Mouse (Mus musculus) ES-Bruce4 (cell line): ENCODE data around the gene Palm3. TPM values are rescaled to one million over a fixed set of nuclear protein-coding genes. Genes with fewer than 3 reads are reported as not detected.

Experiments
- H3K27ac ChIP-seq: 2 replicates; pipeline ENCODE4 v1.5.1; 2012; ENCODE audit warnings: low read length, inconsistent platforms; ENCODE audit not compliant: insufficient read depth
- H3K27me3 ChIP-seq: 2 replicates; pipeline ENCODE4 v1.6.1; 2012; ENCODE audit warnings: mild to moderate bottlenecking, low read length, inconsistent platforms; ENCODE audit not compliant: control insufficient read depth, poor library complexity, insufficient read depth, severe bottlenecking
- H3K36me3 ChIP-seq: 2 replicates; pipeline ENCODE4 v1.6.1; 2012; ENCODE audit warnings: inconsistent platforms, mild to moderate bottlenecking, low read length, moderate library complexity; ENCODE audit not compliant: control insufficient read depth, poor library complexity, insufficient read depth, severe bottlenecking
- H3K4me1 ChIP-seq: one replicate; pipeline ENCODE4 v1.8.1; 2011; ENCODE audit warnings: low read length; ENCODE audit not compliant: control insufficient read depth, insufficient read depth
- H3K4me3 ChIP-seq: 2 replicates; pipeline ENCODE4 v1.5.1; 2011; ENCODE audit warnings: low read depth, mild to moderate bottlenecking, low read length
- H3K9ac ChIP-seq: 2 replicates; pipeline ENCODE4 v1.6.1; 2012; ENCODE audit warnings: low read depth, mild to moderate bottlenecking, inconsistent platforms; ENCODE audit not compliant: poor library complexity, severe bottlenecking
- H3K9me3 ChIP-seq: replicated peaks from 2 replicates; pipeline ENCODE4 v1.6.1; 2012; ENCODE audit warnings: mild to moderate bottlenecking, low read length, inconsistent platforms; ENCODE audit not compliant: control insufficient read depth, poor library complexity, insufficient read depth, severe bottlenecking
- CTCF ChIP-seq: IDR thresholded peaks from one replicate; pipeline ENCODE4 v1.8.1; 2011; ENCODE audit warnings: low read depth, low read length
- EP300 ChIP-seq: IDR thresholded peaks from 2 replicates; pipeline ENCODE4 v1.6.1; 2011; ENCODE audit warnings: low read depth, low read length; ENCODE audit not compliant: insufficient read depth
- POLR2A ChIP-seq: IDR thresholded peaks from one replicate; pipeline ENCODE4 v1.8.1; 2011; ENCODE audit warnings: low read length; ENCODE audit not compliant: insufficient read depth
- polyA plus RNA-seq: library from polyadenylated mRNA; stranded (reverse); fragments of >200 nt; gene quantifications from 2 replicates; pipeline ENCODE4 v1.2.4, GENCODE M21; 2011; ENCODE audit warnings: low read depth; ENCODE audit not compliant: missing spikeins, insufficient read depth, insufficient read length

The Palm3 gene
- polyA plus RNA-seq, 1 experiment = 62.8 TPM

DNA sequence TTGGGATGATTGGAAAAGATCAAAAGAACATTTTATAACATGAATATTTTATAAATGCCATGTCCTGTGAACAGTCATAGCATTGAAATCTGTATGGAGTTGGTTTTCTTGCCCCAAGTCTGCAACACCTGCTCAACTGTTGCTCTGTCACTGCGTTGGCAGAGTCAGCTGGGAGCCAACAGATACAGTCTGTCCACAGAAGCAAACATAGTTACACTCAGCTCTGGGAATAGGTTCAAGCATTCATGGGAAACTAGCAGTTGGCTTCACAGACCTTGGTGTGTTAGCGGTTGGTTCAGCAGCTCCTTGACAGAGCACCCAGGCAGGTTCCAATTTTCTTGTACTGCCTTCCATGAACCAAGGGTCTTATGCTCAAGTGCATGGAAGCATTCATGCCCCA lies 49.4 kb downstream of the Palm3 start:
- H3K4me1 ChIP-seq = peaks cover 7% of the 10 kb centered on the region
- H3K9ac ChIP-seq = no peak overlapping the region
- H3K9me3 ChIP-seq = no peaks in the 10 kb centered on the region
- no peak overlapping the region for H3K4me3 ChIP-seq
- H3K27ac ChIP-seq = no peak overlapping the region
- TF ChIP-seq CTCF = no peak
- TF ChIP-seq POLR2A = no peak
- no peak for TF ChIP-seq EP300
- no peaks in the 10 kb centered on the region for H3K27me3 ChIP-seq
- no peaks in the 10 kb centered on the region for H3K36me3 ChIP-seq

DNA sequence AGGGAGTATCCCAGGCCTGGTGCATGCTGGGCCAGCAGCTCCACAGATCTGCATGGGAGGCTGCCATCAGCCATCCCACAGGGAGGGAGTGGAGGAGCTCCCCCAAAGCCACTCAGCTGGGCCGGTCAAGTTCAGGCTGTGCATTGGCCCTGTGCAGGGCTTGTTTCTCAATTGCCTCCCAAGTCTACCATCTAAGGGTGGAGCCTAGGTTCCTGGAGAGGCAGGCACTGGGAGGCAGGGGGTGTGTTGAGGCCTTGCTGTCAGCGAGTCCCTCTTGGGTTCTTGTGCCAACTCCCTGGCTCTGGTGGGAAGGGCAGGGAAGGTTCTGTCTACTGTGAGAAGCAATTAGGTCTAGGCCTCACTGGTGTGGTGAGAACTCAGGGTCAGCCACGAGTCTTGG lies 50.6 kb downstream of the Palm3 start:
- Histone ChIP-seq H3K9me3 (no peaks in the 10 kb centered on the region), H3K27ac (no peak overlapping the region), H3K4me3 (no peak overlapping the region)

DNA sequence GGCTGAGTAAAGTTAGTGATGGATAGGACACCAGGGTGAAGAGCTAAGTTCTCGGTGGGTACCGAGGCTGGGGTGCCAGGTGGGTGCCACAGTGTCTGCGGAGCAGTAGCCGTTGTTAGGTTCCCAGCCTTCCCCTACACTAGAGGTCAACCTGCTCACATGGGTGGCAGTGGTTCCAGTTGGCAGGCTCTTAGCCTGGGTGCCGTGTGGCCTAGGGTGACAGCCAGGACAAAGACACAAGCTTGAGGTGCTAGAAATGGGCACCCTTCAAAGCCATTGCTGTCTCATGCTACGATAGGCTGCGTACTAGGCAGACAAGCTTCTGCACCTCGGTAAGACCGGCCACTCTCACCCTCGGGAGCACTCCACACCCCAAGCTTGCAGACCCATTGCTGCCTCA lies 51.0 kb downstream of the Palm3 start:
- Histone ChIP-seq H3K4me3 (no peak overlapping the region), H3K4me1 (peaks cover 7% of the 10 kb centered on the region), H3K27ac (no peak overlapping the region), H3K27me3 (no peaks in the 10 kb centered on the region), H3K36me3 (no peaks in the 10 kb centered on the region), H3K9me3 (no peaks in the 10 kb centered on the region), H3K9ac (no peak overlapping the region)
- TF ChIP-seq EP300 (no peak), POLR2A (no peak), CTCF (no peak)

More for the DNA sequence above, 50.6 kb downstream of the Palm3 start:
- no peak overlapping the region for H3K9ac ChIP-seq
- no peaks in the 10 kb centered on the region for H3K27me3 ChIP-seq
- TF ChIP-seq EP300 (no peak), POLR2A (no peak), CTCF (no peak)
- peaks cover 7% of the 10 kb centered on the region for H3K4me1 ChIP-seq
- H3K36me3 ChIP-seq = no peaks in the 10 kb centered on the region

DNA sequence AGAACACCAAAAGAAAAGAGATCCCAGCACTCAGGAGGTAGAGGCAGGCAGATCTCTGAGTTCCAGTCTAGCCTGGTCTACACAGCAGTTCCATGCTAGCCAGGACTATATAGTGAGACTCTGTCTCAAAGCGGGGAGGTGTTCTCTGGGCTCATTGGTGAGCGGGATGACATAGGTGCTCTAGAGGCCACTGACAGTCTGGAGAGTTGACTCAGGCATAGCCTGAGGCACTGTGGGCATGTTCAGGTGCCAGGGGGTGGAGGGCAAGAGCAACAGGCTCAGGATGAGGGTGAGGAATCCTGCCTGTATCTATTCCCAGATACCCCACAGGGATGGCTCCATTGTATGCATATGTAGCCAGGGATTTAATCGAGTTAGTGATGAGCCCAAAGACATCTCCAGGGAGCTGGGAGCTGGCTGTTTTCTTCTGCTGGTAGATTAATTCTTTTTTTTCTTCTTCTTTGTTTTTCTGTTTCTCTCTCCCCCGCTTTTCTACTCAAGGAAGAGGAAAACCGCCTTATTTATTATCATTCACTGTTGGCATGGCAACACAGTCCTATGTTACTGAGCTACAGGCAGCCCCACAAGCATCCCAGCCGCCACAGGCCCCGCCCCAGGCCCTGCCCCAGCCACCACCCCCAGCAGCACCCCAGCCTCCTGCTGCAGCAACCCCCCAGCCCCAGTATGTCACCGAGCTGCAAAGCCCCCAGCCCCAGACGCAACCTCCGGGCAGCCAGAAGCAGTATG lies 52.1 kb downstream of the Palm3 start:
- Histone ChIP-seq H3K9me3 (no peaks in the 10 kb centered on the region), H3K27ac (no peak overlapping the region), H3K36me3 (no peaks in the 10 kb centered on the region), H3K4me1 (peaks cover 2% of the 10 kb centered on the region), H3K4me3 (no peak overlapping the region), H3K27me3 (no peaks in the 10 kb centered on the region), H3K9ac (no peak overlapping the region)
- no peak for TF ChIP-seq EP300
- TF ChIP-seq CTCF = no peak
- no peak for TF ChIP-seq POLR2A

DNA sequence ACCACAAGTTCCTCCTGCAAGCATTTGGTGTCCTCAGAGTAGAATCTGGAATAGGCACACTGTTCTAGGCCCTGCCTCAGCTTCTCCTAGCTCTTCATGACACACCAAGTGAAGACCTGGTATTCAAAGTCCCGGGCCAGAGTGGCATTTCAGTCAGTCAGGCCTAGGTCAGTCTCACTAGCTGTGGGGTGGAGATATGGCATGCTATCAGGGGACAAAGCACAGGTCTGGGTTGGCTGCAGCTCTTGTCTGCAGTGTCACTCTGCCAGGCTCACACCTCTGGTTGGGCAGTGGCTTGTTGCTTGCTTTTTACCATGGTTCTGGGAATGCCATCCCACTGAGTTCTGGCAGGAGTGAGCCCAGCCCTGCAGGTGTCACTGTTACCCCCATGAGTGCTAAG lies 55.1 kb downstream of the Palm3 start:
- H3K27me3 ChIP-seq = no peaks in the 10 kb centered on the region
- H3K4me3 ChIP-seq = no peak overlapping the region
- no peak overlapping the region for H3K9ac ChIP-seq
- no peak overlapping the region for H3K27ac ChIP-seq
- H3K36me3 ChIP-seq = 0 out of 2 replicates have a peak, but pooled peaks cover 3% of the 10 kb centered on the region
- H3K9me3 ChIP-seq = no peaks in the 10 kb centered on the region
- no peak for TF ChIP-seq EP300
- no peak for TF ChIP-seq POLR2A
- no peak for TF ChIP-seq CTCF
- H3K4me1 ChIP-seq = peaks cover 2% of the 10 kb centered on the region

DNA sequence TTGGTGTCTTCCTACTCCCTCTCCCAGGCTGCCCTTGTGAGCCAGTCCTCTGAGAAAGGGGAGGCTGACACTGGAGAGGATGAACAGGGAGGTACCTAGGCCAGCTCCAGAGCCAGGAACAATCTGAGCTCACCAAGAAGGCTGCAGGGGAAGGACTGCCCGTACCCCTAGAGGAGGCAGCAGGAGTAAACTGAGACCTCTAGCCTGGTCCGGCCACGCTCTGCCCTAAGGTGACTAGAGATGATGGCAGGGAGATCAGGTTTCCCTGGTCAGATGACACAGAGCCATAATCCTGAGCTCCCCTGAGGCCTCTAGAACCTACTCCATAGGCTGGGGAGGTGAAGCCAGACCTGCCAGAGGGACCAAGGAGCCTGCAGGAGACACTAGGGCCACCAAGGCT lies 55.6 kb downstream of the Palm3 start:
- Histone ChIP-seq H3K4me3 (no peak overlapping the region), H3K36me3 (0 out of 2 replicates have a peak, but pooled peaks cover 3% of the 10 kb centered on the region), H3K27me3 (no peaks in the 10 kb centered on the region), H3K9ac (no peak overlapping the region), H3K27ac (no peak overlapping the region), H3K4me1 (peaks cover 2% of the 10 kb centered on the region), H3K9me3 (no peaks in the 10 kb centered on the region)
- TF ChIP-seq EP300 = no peak
- no peak for TF ChIP-seq POLR2A
- no peak for TF ChIP-seq CTCF
